Mouse (Mus musculus): ENCODE data around the gene Ncapd2. TPM values are rescaled to one million over a fixed set of nuclear protein-coding genes. Genes with fewer than 3 reads are reported as not detected.

Ncapd2 gene
- polyA plus RNA-seq, 1 experiment, result 92.0 TPM

- H3K36me3 ChIP-seq (replicated peaks; ENCODE audit: low read length), result peaks cover 74% of the 10 kb centered on the region
- H3K4me3 ChIP-seq (replicated peaks), result no peak overlapping the region
- no peak for TF ChIP-seq GATA1 (IDR thresholded peaks at IDR 0.05; ENCODE audit: borderline replicate concordance, low read length)
- no peak for TF ChIP-seq FLI1 (IDR thresholded peaks at IDR 0.05; ENCODE audit: low read length)
- no peaks in the 10 kb centered on the region for H3K27me3 ChIP-seq (replicated peaks)
- H3K4me1 ChIP-seq, result peaks cover 27% of the 10 kb centered on the region
- H3K9me3 ChIP-seq, result no peaks in the 10 kb centered on the region
Observed at GRCm38 (mm10) chr6:125128724-125129123, 62.8 kb downstream of the Ncapd2 start.

- Histone ChIP-seq H3K4me3 (replicated peaks) (no peak overlapping the region), H3K36me3 (replicated peaks; ENCODE audit: low read length) (peaks cover 97% of the 10 kb centered on the region), H3K9me3 (no peaks in the 10 kb centered on the region), H3K4me1 (no peaks in the 10 kb centered on the region), H3K27me3 (replicated peaks) (no peaks in the 10 kb centered on the region)
- TF ChIP-seq FLI1 (IDR thresholded peaks at IDR 0.05; ENCODE audit: low read length), result no peak
- TF ChIP-seq GATA1 (IDR thresholded peaks at IDR 0.05; ENCODE audit: borderline replicate concordance, low read length), result no peak
Observed at GRCm38 (mm10) chr6:125119387-125119786, 72.1 kb downstream of the Ncapd2 start.

Other genes with a start within 250 kb of the Ncapd2 start
- gene Cops7a, start 226.2 kb downstream of the Ncapd2 start, polyA plus RNA-seq (2012; ENCODE audit: insufficient read depth, low replicate concordance), result 46.8 and 55.7 TPM in 2 replicates
- 2.5 and 7.7 TPM in 2 replicates for gene Pianp, start 195.0 kb downstream of the Ncapd2 start, polyA plus RNA-seq (2012; ENCODE audit: insufficient read depth, low replicate concordance)
- gene Zfp384, start 182.6 kb downstream of the Ncapd2 start, polyA plus RNA-seq (2012; ENCODE audit: insufficient read depth, low replicate concordance), result 21.5 and 67.6 TPM in 2 replicates
- gene Ing4, start 151.9 kb downstream of the Ncapd2 start, polyA plus RNA-seq (2012; ENCODE audit: insufficient read depth, low replicate concordance), result 16.8 and 17.7 TPM in 2 replicates
- 8.7 and 11.3 TPM in 2 replicates for gene Acrbp, start 142.0 kb downstream of the Ncapd2 start, polyA plus RNA-seq (2012; ENCODE audit: insufficient read depth, low replicate concordance)
- gene Lpar5, start 123.8 kb downstream of the Ncapd2 start, polyA plus RNA-seq (2012; ENCODE audit: insufficient read depth, low replicate concordance), result 0.62 TPM in 1 of 2 replicates, not detected in the other
- gene Chd4, start 95.7 kb downstream of the Ncapd2 start, polyA plus RNA-seq (2012; ENCODE audit: insufficient read depth, low replicate concordance), result 41.8 and 90.6 TPM in 2 replicates
- gene Nop2, start 59.8 kb downstream of the Ncapd2 start, polyA plus RNA-seq (2012; ENCODE audit: insufficient read depth, low replicate concordance), result 18.4 and 24.5 TPM in 2 replicates
- 20.6 and 36.4 TPM in 2 replicates for gene Iffo1, start 46.5 kb downstream of the Ncapd2 start, polyA plus RNA-seq (2012; ENCODE audit: insufficient read depth, low replicate concordance)
- 5,967 and 19,384 TPM in 2 replicates for gene Gapdh, start 25.2 kb downstream of the Ncapd2 start, polyA plus RNA-seq (2012; ENCODE audit: insufficient read depth, low replicate concordance)
- 68.3 and 124 TPM in 2 replicates for gene Mrpl51, start 100 bp upstream of the Ncapd2 start, polyA plus RNA-seq (2012; ENCODE audit: insufficient read depth, low replicate concordance)
- 1.4 and 1.9 TPM in 2 replicates for gene Vamp1, start 23.9 kb upstream of the Ncapd2 start, polyA plus RNA-seq (2012; ENCODE audit: insufficient read depth, low replicate concordance)
- gene Tapbpl, start 40.2 kb upstream of the Ncapd2 start, polyA plus RNA-seq (2012; ENCODE audit: insufficient read depth, low replicate concordance), result 4.5 and 6.0 TPM in 2 replicates
- gene Cd27, start 45.3 kb upstream of the Ncapd2 start, polyA plus RNA-seq (2012; ENCODE audit: insufficient read depth, low replicate concordance), result 1.3 TPM in 1 of 2 replicates, not detected in the other
- gene Tuba3a, start 94.3 kb upstream of the Ncapd2 start, polyA plus RNA-seq (2012; ENCODE audit: insufficient read depth, low replicate concordance), result not detected in 2 replicates
- 41.9 and 48.8 TPM in 2 replicates for gene Ltbr, start 122.2 kb upstream of the Ncapd2 start, polyA plus RNA-seq (2012; ENCODE audit: insufficient read depth, low replicate concordance)
- gene Scnn1a, start 129.0 kb upstream of the Ncapd2 start, polyA plus RNA-seq (2012; ENCODE audit: insufficient read depth, low replicate concordance), result 0.39 TPM in 1 of 2 replicates, not detected in the other
- gene Tnfrsf1a, start 157.7 kb upstream of the Ncapd2 start, polyA plus RNA-seq (2012; ENCODE audit: insufficient read depth, low replicate concordance), result 10.1 and 63.6 TPM in 2 replicates
- gene Plekhg6, start 189.1 kb upstream of the Ncapd2 start, polyA plus RNA-seq (2012; ENCODE audit: insufficient read depth, low replicate concordance), result 0.39 TPM in 1 of 2 replicates, not detected in the other

Data from megakaryocyte, embryonic 14.5 days (primary cell).